Mouse (Mus musculus) forebrain, embryonic 16.5 days (tissue): ENCODE results near the gene Tmem178b. TPM values are rescaled to one million over a fixed set of nuclear protein-coding genes. Genes with fewer than 3 reads are reported as not detected.

Source experiments
- ATAC-seq: fragments of 200-750 bp; cut with Nextera tagmentation; 2 replicates; pipeline ENCODE4 v1.8.0; 2017; ENCODE audit warnings: mild to moderate bottlenecking, moderate library complexity
- H3K27ac ChIP-seq: fragments of 300-500 bp; sonication (generic); 2 replicates; pipeline ENCODE4 v1.5.1; 2014; ENCODE audit warnings: low read length, control low read depth
- H3K27me3 ChIP-seq: fragments of 300-500 bp; sonication (generic); replicated peaks from 2 replicates; pipeline ENCODE4 v1.6.1; 2014; ENCODE audit warnings: low read length; ENCODE audit not compliant: control insufficient read depth, insufficient read depth
- H3K36me3 ChIP-seq: fragments of 300-500 bp; sonication (generic); 2 replicates; pipeline ENCODE4 v1.6.1; 2014; ENCODE audit not compliant: control insufficient read depth, insufficient read depth
- H3K4me1 ChIP-seq: fragments of 300-500 bp; sonication (generic); replicated peaks from 2 replicates; pipeline ENCODE4 v1.6.1; 2014; ENCODE audit warnings: low read length; ENCODE audit not compliant: control insufficient read depth, insufficient read depth
- H3K4me2 ChIP-seq: fragments of 300-500 bp; sonication (generic); 2 replicates; pipeline ENCODE4 v1.6.1; 2014; ENCODE audit warnings: mild to moderate bottlenecking, low read length, control low read depth
- H3K4me3 ChIP-seq: fragments of 300-500 bp; sonication (generic); replicated peaks from 2 replicates; pipeline ENCODE4 v1.5.1; 2014; ENCODE audit warnings: mild to moderate bottlenecking, low read length, control low read depth
- H3K9ac ChIP-seq: fragments of 300-500 bp; sonication (generic); replicated peaks from 2 replicates; pipeline ENCODE4 v1.6.1; 2014; ENCODE audit warnings: low read depth, low read length, control low read depth
- H3K9me3 ChIP-seq: fragments of 300-500 bp; sonication (generic); 2 replicates; pipeline ENCODE4 v1.6.1; 2016; ENCODE audit warnings: low read length; ENCODE audit not compliant: control insufficient read depth
- WGBS: fragments of 180-500 bp; shearing (Covaris S2); extraction: QIAGEN DNeasy Blood & Tissue Kit; methylation state at CpG from one replicate; pipeline ENCODE4 v1.1.7; 2014; 5-methylcytosine and 5-hydroxymethylcytosine counted together
- polyA plus RNA-seq: library from polyadenylated mRNA; unstranded; fragments of >200 nt; fragmentation: Nextera tagmentation; extraction: Ambion mirVana; gene quantifications from 2 replicates; pipeline ENCODE4 v1.2.1, GENCODE M21; 2015

Gene Tmem178b
- polyA plus RNA-seq: 25.2 and 32.2 TPM in 2 replicates

GRCm38 (mm10) chr6:39872901-39873591, at the start of gene Tmem178b:
Tmem178b (plus strand) TSS chr6:39873271.
- H3K9ac ChIP-seq: peak within 1 kb of the TSS; percentile 91
- peak within 1 kb of the TSS; percentile 79 for H3K4me3 ChIP-seq
- no peaks in the 10 kb centered on the region for H3K36me3 ChIP-seq
- no peaks in the 10 kb centered on the region for H3K9me3 ChIP-seq
- under 1% methylated on average over 63 of the region's 63 CpGs for WGBS
- peak within 1 kb of the TSS; percentile 98 for H3K27ac ChIP-seq
- peak; percentile 41 for ATAC-seq
- peak within 1 kb of the TSS; percentile 84 for H3K4me2 ChIP-seq
- peaks cover 25% of the 10 kb centered on the region for H3K4me1 ChIP-seq
- H3K27me3 ChIP-seq: no peaks in the 10 kb centered on the region

- Histone ChIP-seq H3K4me1 (no peaks in the 10 kb centered on the region), H3K27me3 (no peaks in the 10 kb centered on the region), H3K4me2 (no peak overlapping the region), H3K36me3 (no peaks in the 10 kb centered on the region), H3K9ac (no peak overlapping the region), H3K9me3 (no peaks in the 10 kb centered on the region), H3K4me3 (no peak overlapping the region), H3K27ac (no peak overlapping the region)
- WGBS: 88% methylated on average over 5 of the region's 5 CpGs
- ATAC-seq: no peak
Measured at GRCm38 (mm10) chr6:39828736-39829135, 44.3 kb upstream of the Tmem178b start.

GRCm38 (mm10) chr6:39843698-39844342, 29.3 kb upstream of the Tmem178b start:
- Histone ChIP-seq H3K4me1 (no peaks in the 10 kb centered on the region), H3K36me3 (no peaks in the 10 kb centered on the region), H3K9me3 (no peaks in the 10 kb centered on the region), H3K4me2 (no peak overlapping the region), H3K27me3 (no peaks in the 10 kb centered on the region), H3K27ac (no peak overlapping the region), H3K9ac (no peak overlapping the region), H3K4me3 (no peak overlapping the region)
- 87% methylated on average over 14 of the region's 14 CpGs for WGBS
- no peak for ATAC-seq

GRCm38 (mm10) chr6:39847538-39847937, 25.5 kb upstream of the Tmem178b start:
- H3K4me1 ChIP-seq: no peaks in the 10 kb centered on the region
- H3K4me2 ChIP-seq: no peak overlapping the region
- no peaks in the 10 kb centered on the region for H3K27me3 ChIP-seq
- no peak for ATAC-seq
- no peak overlapping the region for H3K27ac ChIP-seq
- 79% methylated on average over 2 of the region's 2 CpGs for WGBS
- H3K9ac ChIP-seq: no peak overlapping the region
- no peaks in the 10 kb centered on the region for H3K36me3 ChIP-seq
- no peak overlapping the region for H3K4me3 ChIP-seq
- no peaks in the 10 kb centered on the region for H3K9me3 ChIP-seq

GRCm38 (mm10) chr6:39848766-39849165, 24.3 kb upstream of the Tmem178b start:
- no peak for ATAC-seq
- Histone ChIP-seq H3K4me3 (no peak overlapping the region), H3K4me2 (no peak overlapping the region), H3K4me1 (no peaks in the 10 kb centered on the region), H3K9me3 (no peaks in the 10 kb centered on the region), H3K36me3 (no peaks in the 10 kb centered on the region), H3K9ac (no peak overlapping the region), H3K27me3 (no peaks in the 10 kb centered on the region), H3K27ac (no peak overlapping the region)
- 54% methylated on average over 7 of the region's 7 CpGs for WGBS

DNA sequence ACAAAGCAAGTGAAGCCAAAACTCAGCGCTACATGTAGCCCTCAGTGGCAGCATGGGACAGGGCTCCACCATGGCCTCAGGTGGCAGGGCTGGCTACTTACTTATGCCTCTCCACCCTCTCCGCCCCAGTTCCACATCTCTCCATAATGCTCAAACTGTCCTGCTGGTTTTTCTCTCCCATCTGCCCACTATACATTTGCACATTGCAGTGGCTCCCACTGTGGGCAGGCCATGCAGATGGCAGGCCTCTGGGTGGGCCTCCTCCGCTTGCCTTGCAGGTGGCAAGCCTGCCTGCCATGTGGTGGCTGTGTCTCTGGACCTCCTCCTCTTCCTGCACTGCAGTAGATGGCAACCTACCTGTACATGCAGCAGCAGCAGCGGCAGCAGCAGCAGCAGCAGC, 23.4 kb upstream of the Tmem178b start:
- H3K9ac ChIP-seq: no peak overlapping the region
- H3K36me3 ChIP-seq: no peaks in the 10 kb centered on the region
- H3K4me3 ChIP-seq: no peak overlapping the region
- H3K4me2 ChIP-seq: no peak overlapping the region
- 93% methylated on average over 4 of the region's 4 CpGs for WGBS
- H3K27ac ChIP-seq: no peak overlapping the region
- H3K27me3 ChIP-seq: no peaks in the 10 kb centered on the region
- H3K4me1 ChIP-seq: no peaks in the 10 kb centered on the region
- H3K9me3 ChIP-seq: no peaks in the 10 kb centered on the region
- ATAC-seq: no peak

GRCm38 (mm10) chr6:39870271-39871135, 2.6 kb upstream of the Tmem178b start:
- Histone ChIP-seq H3K36me3 (no peaks in the 10 kb centered on the region), H3K4me1 (peaks cover 13% of the 10 kb centered on the region), H3K27me3 (no peaks in the 10 kb centered on the region), H3K27ac (peak overlapping the region; percentile 98), H3K9ac (peak overlapping the region; percentile 91), H3K4me3 (peak overlapping the region; percentile 79), H3K4me2 (peak overlapping the region; percentile 84), H3K9me3 (no peaks in the 10 kb centered on the region)
- peak; percentile 24 for ATAC-seq
- WGBS: 0% methylated on average over 28 of the region's 28 CpGs

- peak; percentile 71 for ATAC-seq
- Histone ChIP-seq H3K4me2 (peak overlapping the region; percentile 84), H3K4me1 (peaks cover 20% of the 10 kb centered on the region), H3K36me3 (no peaks in the 10 kb centered on the region), H3K27me3 (no peaks in the 10 kb centered on the region), H3K9ac (peak overlapping the region; percentile 91), H3K27ac (peak overlapping the region; percentile 98), H3K4me3 (peak overlapping the region; percentile 79), H3K9me3 (no peaks in the 10 kb centered on the region)
- under 1% methylated on average over 65 of the region's 71 CpGs for WGBS
Measured at GRCm38 (mm10) chr6:39871381-39872305, 1.4 kb upstream of the Tmem178b start.
